Mouse (Mus musculus) MEL (cell line): ENCODE measurements around the gene Cdr2l. TPM values are rescaled to one million over a fixed set of nuclear protein-coding genes. Genes with fewer than 3 reads are reported as not detected.
A peak's percentile ranks its signal among the peaks of the same experiment; 100 is the strongest.

Source experiments
- DNase-seq: peaks from one replicate; pipeline ENCODE4 v3.0.0; 2011; ENCODE audit warnings: low read depth, low spot score
- H3K27ac ChIP-seq: 2 replicates; pipeline ENCODE4 v1.5.1; 2012; ENCODE audit warnings: low read depth, mild to moderate bottlenecking, control low read depth, low read length, moderate library complexity; ENCODE audit not compliant: control insufficient read depth
- H3K27me3 ChIP-seq, 2 experiments: fragments of 150-350 bp in 1 of 2; sonication (generic) in 1 of 2; 2 replicates each; pipeline ENCODE4 v1.6.1; 2012; ENCODE audit warnings: low read length in 2 of 2, mild to moderate bottlenecking in 2 of 2, improper control_type of control experiment in 1 of 2, moderate library complexity in 1 of 2; ENCODE audit not compliant: insufficient read depth in 2 of 2, control insufficient read depth in 1 of 2
- H3K36me3 ChIP-seq, 2 experiments: 2 replicates each; pipeline ENCODE4 v1.6.1; 2012 to 2014; ENCODE audit warnings: low read length in 2 of 2, improper control_type of control experiment in 1 of 2, inconsistent platforms in 1 of 2, mild to moderate bottlenecking in 1 of 2; ENCODE audit not compliant: insufficient read depth in 2 of 2, control insufficient read depth in 1 of 2
- H3K4me1 ChIP-seq, 2 experiments: fragments of 150-350 bp in 1 of 2; sonication (generic) in 1 of 2; 2 replicates each; pipeline ENCODE4 v1.6.1; 2012; ENCODE audit warnings: low read length in 2 of 2, improper control_type of control experiment in 1 of 2, mild to moderate bottlenecking in 1 of 2; ENCODE audit not compliant: insufficient read depth in 2 of 2, control insufficient read depth in 1 of 2
- H3K4me3 ChIP-seq, 2 experiments: fragments of 150-350 bp in 1 of 2; sonication (generic) in 1 of 2; 2 replicates each; pipeline ENCODE4 v1.5.1; 2012; ENCODE audit warnings: low read depth in 2 of 2, low read length in 2 of 2, mild to moderate bottlenecking in 2 of 2, moderate library complexity in 2 of 2, control low read depth in 1 of 2, improper control_type of control experiment in 1 of 2; ENCODE audit not compliant: control insufficient read depth in 1 of 2, insufficient read depth in 1 of 2
- H3K79me2 ChIP-seq: 2 replicates; pipeline ENCODE4 v1.6.1; 2012; ENCODE audit warnings: mild to moderate bottlenecking, low read length, moderate library complexity; ENCODE audit not compliant: control insufficient read depth, poor library complexity, insufficient read depth
- H3K9ac ChIP-seq: 2 replicates; pipeline ENCODE4 v1.6.1; 2012; ENCODE audit warnings: low read depth, mild to moderate bottlenecking, control low read depth, low read length, moderate library complexity; ENCODE audit not compliant: control insufficient read depth, poor library complexity, severe bottlenecking
- H3K9me3 ChIP-seq: fragments of 150-350 bp; sonication (generic); replicated peaks from 2 replicates; pipeline ENCODE4 v1.6.1; 2012; ENCODE audit warnings: mild to moderate bottlenecking, low read length, improper control_type of control experiment, moderate library complexity; ENCODE audit not compliant: insufficient read depth
- BHLHE40 ChIP-seq: IDR thresholded peaks from 2 replicates; pipeline ENCODE4 v1.6.1; 2012; ENCODE audit warnings: low read depth, mild to moderate bottlenecking, inconsistent platforms, low read length, improper control_type of control experiment, borderline replicate concordance
- CHD1 ChIP-seq: IDR thresholded peaks from 2 replicates; pipeline ENCODE4 v1.6.1; 2012; ENCODE audit warnings: low read depth, mild to moderate bottlenecking, inconsistent platforms, low read length, improper control_type of control experiment
- CHD2 ChIP-seq: IDR thresholded peaks from 2 replicates; pipeline ENCODE4 v1.6.1; 2011; ENCODE audit warnings: low read length, improper control_type of control experiment
- CTCF ChIP-seq, 3 experiments: IDR thresholded peaks in 2 of 3; conservative IDR thresholded peaks in 1 of 3; 2 replicates each; pipeline ENCODE4 v1.5.1; 2011 to 2012; ENCODE audit warnings: low read length in 3 of 3, low read depth in 2 of 3, mild to moderate bottlenecking in 2 of 3, improper control_type of control experiment in 1 of 3, inconsistent platforms in 1 of 3, mixed read lengths in 1 of 3, moderate library complexity in 1 of 3; ENCODE audit not compliant: control insufficient read depth in 1 of 3, insufficient read depth in 1 of 3, poor library complexity in 1 of 3, severe bottlenecking in 1 of 3
- E2F4 ChIP-seq: IDR thresholded peaks from 2 replicates; pipeline ENCODE4 v1.6.1; 2011; ENCODE audit warnings: low read depth, low read length, improper control_type of control experiment, borderline replicate concordance
- ETS1 ChIP-seq: IDR thresholded peaks from 2 replicates; pipeline ENCODE4 v1.6.1; 2012; ENCODE audit warnings: low read depth, mild to moderate bottlenecking, inconsistent platforms, low read length, improper control_type of control experiment, moderate library complexity
- GATA1 ChIP-seq: IDR thresholded peaks from 2 replicates; pipeline ENCODE4 v1.6.1; 2011; ENCODE audit warnings: low read depth, low read length, improper control_type of control experiment
- HCFC1 ChIP-seq: IDR thresholded peaks from 2 replicates; pipeline ENCODE4 v1.6.1; 2012; ENCODE audit warnings: low read depth, mild to moderate bottlenecking, inconsistent platforms, low read length, improper control_type of control experiment, moderate library complexity
- KAT2A ChIP-seq: conservative IDR thresholded peaks from 2 replicates; pipeline ENCODE4 v1.6.1; 2012; ENCODE audit warnings: low read depth, low read length, improper control_type of control experiment, inconsistent platforms
- MAFK ChIP-seq: IDR thresholded peaks from 2 replicates; pipeline ENCODE4 v1.6.1; 2011; ENCODE audit warnings: low read depth, mild to moderate bottlenecking, low read length, improper control_type of control experiment, borderline replicate concordance
- MEF2A ChIP-seq: IDR thresholded peaks from 2 replicates; pipeline ENCODE4 v1.6.1; 2014; ENCODE audit warnings: low read depth, mild to moderate bottlenecking, inconsistent platforms, low read length, improper control_type of control experiment; ENCODE audit not compliant: poor library complexity, insufficient replicate concordance, severe bottlenecking; ENCODE audit errors: extremely low read depth
- MXI1 ChIP-seq: IDR thresholded peaks from 2 replicates; pipeline ENCODE4 v1.6.1; 2011; ENCODE audit warnings: mild to moderate bottlenecking, low read depth, low read length, improper control_type of control experiment
- MYB ChIP-seq: IDR thresholded peaks from 2 replicates; pipeline ENCODE4 v1.6.1; 2011; ENCODE audit warnings: mild to moderate bottlenecking, low read depth, low read length, improper control_type of control experiment
- NELFE ChIP-seq: IDR thresholded peaks from 2 replicates; pipeline ENCODE4 v1.6.1; 2011; ENCODE audit warnings: low read depth, low read length, improper control_type of control experiment
- NRF1 ChIP-seq: IDR thresholded peaks from 2 replicates; pipeline ENCODE4 v1.6.1; 2014; ENCODE audit warnings: low read depth, mild to moderate bottlenecking, inconsistent platforms, low read length, improper control_type of control experiment, moderate library complexity; ENCODE audit not compliant: poor library complexity, insufficient read depth, severe bottlenecking
- POLR2AphosphoS2 ChIP-seq: IDR thresholded peaks from 2 replicates; pipeline ENCODE4 v1.6.1; 2011; ENCODE audit warnings: low read length, improper control_type of control experiment
- RAD21 ChIP-seq: IDR thresholded peaks from 2 replicates; pipeline ENCODE4 v1.6.1; 2011; ENCODE audit warnings: mild to moderate bottlenecking, low read depth, low read length, improper control_type of control experiment
- TAL1 ChIP-seq: IDR thresholded peaks from 2 replicates; pipeline ENCODE4 v1.6.1; 2012; ENCODE audit warnings: mild to moderate bottlenecking, inconsistent platforms, low read length, moderate library complexity, mixed read lengths
- UBTF ChIP-seq: IDR thresholded peaks from 2 replicates; pipeline ENCODE4 v1.6.1; 2012; ENCODE audit warnings: low read depth, mild to moderate bottlenecking, inconsistent platforms, low read length, improper control_type of control experiment, moderate library complexity, borderline replicate concordance; ENCODE audit not compliant: insufficient read depth
- USF2 ChIP-seq, 2 experiments: IDR thresholded peaks; 2 replicates each; pipeline ENCODE4 v1.6.1; 2011 to 2012; ENCODE audit warnings: improper control_type of control experiment in 2 of 2, low read length in 2 of 2, borderline replicate concordance in 1 of 2, inconsistent platforms in 1 of 2, low read depth in 1 of 2, mild to moderate bottlenecking in 1 of 2; ENCODE audit not compliant: insufficient read depth in 1 of 2
- ZKSCAN1 ChIP-seq: IDR thresholded peaks from 2 replicates; pipeline ENCODE4 v1.6.1; 2012; ENCODE audit warnings: low read depth, mild to moderate bottlenecking, inconsistent platforms, low read length, improper control_type of control experiment, moderate library complexity
- polyA plus RNA-seq, 2 experiments: library from polyadenylated mRNA; stranded (reverse) in 1 of 2; unstranded in 1 of 2; fragments of >175 nt in 1 of 2; fragments of >200 nt in 1 of 2; gene quantifications; 2 replicates each; pipeline versions ENCODE4 v1.2.1 to v1.2.4; 2012; ENCODE audit warnings: low replicate concordance in 2 of 2, low read depth in 1 of 2; ENCODE audit not compliant: insufficient read length in 2 of 2, insufficient read depth in 1 of 2, missing spikeins in 1 of 2
- total RNA-seq: library from RNA; depleted of rRNA; stranded (reverse); fragments of 300-350 nt; gene quantifications from 2 replicates; pipeline ENCODE4 v1.2.3, GENCODE M21; 2012

Gene Cdr2l
- total and polyA plus RNA-seq, 3 experiments: 5.2 to 8.2 TPM; not detected in 1

DNA sequence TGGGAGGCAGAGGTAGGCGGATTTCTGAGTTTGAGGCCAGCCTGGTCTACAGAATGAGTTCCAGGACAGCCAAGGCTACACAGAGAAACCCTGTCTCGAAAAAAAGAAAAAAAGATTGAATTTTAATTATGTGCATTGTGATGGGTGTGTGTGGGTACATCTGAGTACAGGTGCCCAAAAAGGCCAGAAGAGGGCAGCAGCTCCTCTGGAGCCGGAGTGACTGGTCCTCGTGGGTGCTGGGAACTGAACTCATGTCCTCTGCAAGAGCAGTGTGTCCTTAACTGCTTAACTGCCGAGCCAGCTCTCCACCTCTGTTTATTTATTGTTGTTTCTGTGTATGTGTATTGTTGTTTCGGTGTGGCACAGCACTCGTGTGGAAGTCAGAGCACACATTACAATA, 3.9 kb upstream of the Cdr2l start:
- H3K9ac ChIP-seq: no peak overlapping the region
- H3K9me3 ChIP-seq: no peaks in the 10 kb centered on the region
- no peak overlapping the region for H3K4me3 ChIP-seq
- peak; percentile 48 for DNase-seq
- peaks cover 3 to 7% of the 10 kb centered on the region in 2 experiments; a peak in 2 of 4 replicates for H3K27me3 ChIP-seq
- peaks cover 4% of the 10 kb centered on the region; the same call in 1 of the 2 replicates for H3K79me2 ChIP-seq
- TF ChIP-seq RAD21 (peak; percentile 20), ETS1 (no peak), CTCF (IDR thresholded peaks at IDR 0.05 in 2 of 3, conservative IDR thresholded peaks at IDR 0.05 in 1 of 3; ENCODE audit: control insufficient read depth in 1 of 3, insufficient read depth in 1 of 3, low read depth in 2 of 3, low read length in 3 of 3, poor library complexity in 1 of 3, severe bottlenecking in 1 of 3) (peak; percentile 15 to 62 (median 43); a peak in 5 of 6 replicates)
- H3K4me1 ChIP-seq: peaks cover 6 to 12% of the 10 kb centered on the region in 2 experiments; a peak in 3 of 4 replicates
- H3K36me3 ChIP-seq: peaks cover 0 to 3% of the 10 kb centered on the region in 2 experiments; a peak in 1 of 4 replicates
- no peak overlapping the region for H3K27ac ChIP-seq

DNA sequence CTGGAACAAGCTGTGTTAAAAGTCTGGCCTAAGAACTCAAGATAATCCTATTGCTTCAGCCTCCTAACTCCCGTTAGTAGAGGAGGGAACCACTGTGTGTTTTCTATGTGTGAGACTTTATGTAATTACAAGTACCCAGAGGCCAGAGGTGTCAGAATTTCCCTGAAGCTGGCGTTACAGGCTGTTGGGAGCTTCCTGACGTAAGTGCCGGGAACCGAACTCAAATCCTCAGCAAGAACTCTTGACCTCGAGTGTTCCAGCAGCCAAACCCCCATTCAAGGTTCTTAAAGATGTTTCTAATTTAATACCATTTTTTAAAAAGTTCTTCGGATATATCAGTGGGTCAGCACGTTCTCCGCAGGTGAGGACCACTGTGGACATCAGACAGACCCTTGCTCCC, 440 bp upstream of the Cdr2l start:
- Histone ChIP-seq H3K4me1 (peaks cover 14 to 27% of the 10 kb centered on the region in 2 experiments; a peak in 3 of 4 replicates), H3K9ac (peak overlapping the region; percentile 34; the same call in 1 of the 2 replicates), H3K9me3 (no peaks in the 10 kb centered on the region), H3K4me3 (peak overlapping the region; percentile 84 to 88), H3K79me2 (peaks cover 4% of the 10 kb centered on the region; the same call in 1 of the 2 replicates), H3K27me3 (no peaks in the 10 kb centered on the region), H3K36me3 (peaks cover 0 to 13% of the 10 kb centered on the region in 2 experiments; a peak in 2 of 4 replicates), H3K27ac (no peak overlapping the region)
- no peak for DNase-seq
- no peak for TF ChIP-seq E2F4
- TF ChIP-seq TAL1: no peak
- no peak for TF ChIP-seq NRF1
- no peak for TF ChIP-seq NELFE
- TF ChIP-seq GATA1: no peak
- no peak for TF ChIP-seq ZKSCAN1
- no peak for TF ChIP-seq MAFK
- no peak for TF ChIP-seq MEF2A
- no peak for TF ChIP-seq RAD21
- no peak for TF ChIP-seq MYB
- no peak for TF ChIP-seq HCFC1
- TF ChIP-seq POLR2AphosphoS2: no peak
- TF ChIP-seq MXI1: no peak
- TF ChIP-seq USF2 (IDR thresholded peaks at IDR 0.05; ENCODE audit: borderline replicate concordance in 1 of 2, insufficient read depth in 1 of 2, low read depth in 1 of 2, low read length in 2 of 2): no peak
- TF ChIP-seq BHLHE40: no peak
- TF ChIP-seq CHD1: no peak
- TF ChIP-seq UBTF: no peak
- no peak for TF ChIP-seq KAT2A
- TF ChIP-seq CHD2: no peak
